Mouse (Mus musculus) kidney, adult 2 months (tissue): ENCODE results near the gene Tmcc3.
A peak's percentile ranks its signal among the peaks of the same experiment; 100 is the strongest.

Experiments used
- CTCF ChIP-seq: fragments of 200-500 bp; conservative IDR thresholded peaks from 2 replicates; pipeline ENCODE4 v1.5.1; 2011; ENCODE audit warnings: low read depth, mild to moderate bottlenecking, control low read depth, low read length, moderate library complexity, mixed read lengths; ENCODE audit not compliant: insufficient read depth, insufficient read length
- POLR2A ChIP-seq: fragments of 200-500 bp; IDR thresholded peaks from one replicate; pipeline ENCODE4 v1.6.1; 2011; ENCODE audit warnings: low read depth, low read length, control low read depth

DNA sequence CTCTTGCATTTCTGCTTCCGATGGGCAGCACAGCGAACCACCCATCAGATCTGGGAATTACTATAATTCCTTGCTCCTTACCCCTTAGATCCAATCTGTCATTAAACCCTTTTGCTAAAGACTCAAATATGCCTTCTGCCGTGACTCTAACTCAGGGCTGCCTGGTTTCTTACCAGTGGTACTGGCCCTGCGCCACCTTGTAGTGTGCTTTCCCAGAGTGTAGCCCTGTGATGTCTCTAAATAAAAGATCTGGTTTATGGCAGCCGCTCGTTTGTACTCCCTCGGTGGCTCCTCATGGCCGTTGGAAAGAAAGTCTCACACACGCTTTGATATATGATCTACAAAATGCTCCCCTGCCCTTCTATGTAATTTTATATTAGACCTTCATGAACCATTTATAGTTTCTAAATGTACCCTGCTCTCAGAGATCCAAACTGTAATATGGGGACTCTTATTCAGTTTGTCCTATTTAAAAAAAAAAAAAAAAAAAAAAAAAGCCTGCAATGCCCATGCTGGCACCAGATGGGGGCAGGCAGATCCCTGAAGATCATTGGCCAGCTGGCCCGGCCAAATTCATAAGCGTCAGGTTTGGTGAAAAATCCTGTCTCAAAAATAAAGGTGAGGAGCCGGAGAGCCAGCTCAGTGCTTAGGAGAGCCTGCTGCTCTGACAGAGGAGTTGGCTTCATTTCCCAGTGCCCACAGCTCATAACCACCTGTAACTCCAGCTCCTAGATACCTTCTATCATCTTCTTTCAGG is 116.6 kb downstream of the Tmcc3 start:
- TF ChIP-seq POLR2A (no peak), CTCF (peak; percentile 41; the same call in 1 of the 2 replicates)
